Mouse (Mus musculus): Measurements from ENCODE around the gene Gabpa.

DNA sequence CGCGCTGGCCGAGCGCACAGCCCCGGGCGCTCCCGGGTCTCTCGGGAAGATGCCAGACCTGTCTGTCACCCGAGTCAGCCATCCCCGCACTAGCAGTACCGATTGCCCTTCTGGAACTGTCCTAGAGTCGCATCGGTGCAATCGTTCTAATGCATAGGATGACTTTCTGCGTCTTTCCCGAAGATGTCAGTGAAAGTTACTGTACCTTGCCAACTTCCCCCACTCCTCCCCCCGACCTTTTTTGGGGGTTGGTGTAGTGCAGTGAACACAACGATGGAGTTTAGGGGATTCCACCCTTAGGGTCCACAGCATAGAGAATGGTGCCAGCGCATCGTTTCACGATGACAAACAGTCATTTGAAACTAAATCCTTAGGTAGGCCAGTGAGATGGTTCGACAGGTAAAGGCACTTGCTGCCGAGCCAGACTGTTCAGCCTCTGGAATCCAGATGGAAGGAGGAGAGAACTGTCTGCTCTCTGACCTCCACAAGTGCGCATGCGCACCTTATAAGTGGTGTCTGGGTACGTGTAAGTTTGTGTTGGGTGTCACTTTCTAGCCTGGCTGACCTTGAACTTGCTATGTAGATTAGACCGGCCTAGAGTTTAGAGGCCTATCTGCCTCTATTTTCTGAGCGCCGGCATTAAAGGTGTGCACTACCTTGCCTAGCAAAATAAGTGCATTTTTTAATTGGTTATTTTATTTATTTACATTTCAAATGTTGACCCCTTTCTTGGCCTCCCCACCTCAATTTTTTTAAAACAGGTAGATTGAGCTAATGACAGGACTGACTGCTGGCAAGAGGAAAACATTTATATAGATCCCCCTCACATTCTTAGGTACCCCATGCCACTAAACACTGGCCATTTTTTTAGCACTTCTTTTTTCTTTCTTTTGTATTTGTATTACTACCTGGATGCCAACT lies 1.4 kb downstream of the Gabpa start:
- no peak; the same call in 1 of the 2 replicates for TF ChIP-seq MAZ (IDR thresholded peaks at IDR 0.05; ENCODE audit: low read depth, low read length)
- TF ChIP-seq CTCF (conservative IDR thresholded peaks at IDR 0.05 in 1 of 2, IDR thresholded peaks at IDR 0.05 in 1 of 2; ENCODE audit: low read depth in 2 of 2, low read length in 2 of 2): no peak
- peak; percentile 44; the same call in 1 of the 2 replicates for TF ChIP-seq ZNF384 (IDR thresholded peaks at IDR 0.05; ENCODE audit: low read depth, low read length)
- TF ChIP-seq MAX (IDR thresholded peaks at IDR 0.05; ENCODE audit: low read length): no peak
- peak; percentile 34; the same call in 1 of the 2 replicates for TF ChIP-seq TCF12 (IDR thresholded peaks at IDR 0.05; ENCODE audit: low read depth, low read length)
- TF ChIP-seq MEF2A (IDR thresholded peaks at IDR 0.05; ENCODE audit: borderline replicate concordance, low read depth, low read length): no peak
- no peak for TF ChIP-seq ZC3H11A (IDR thresholded peaks at IDR 0.05; ENCODE audit: low read depth, low read length)
- TF ChIP-seq POLR2A (IDR thresholded peaks at IDR 0.05; ENCODE audit: low read depth, low read length): peak; percentile 79
- TF ChIP-seq CHD1 (IDR thresholded peaks at IDR 0.05; ENCODE audit: low read depth, low read length): no peak; the same call in 1 of the 2 replicates
- peak; percentile 15; the same call in 1 of the 2 replicates for TF ChIP-seq EP300 (IDR thresholded peaks at IDR 0.05; ENCODE audit: low read length)
- no peak; the same call in 1 of the 2 replicates for TF ChIP-seq ZMIZ1 (IDR thresholded peaks at IDR 0.05; ENCODE audit: low read depth, low read length)
- peak; percentile 74 for TF ChIP-seq NELFE (IDR thresholded peaks at IDR 0.05; ENCODE audit: low read depth, low read length)
